8 mouse cellular contexts compared by ENCODE assay signal in the genomic region with DNA sequence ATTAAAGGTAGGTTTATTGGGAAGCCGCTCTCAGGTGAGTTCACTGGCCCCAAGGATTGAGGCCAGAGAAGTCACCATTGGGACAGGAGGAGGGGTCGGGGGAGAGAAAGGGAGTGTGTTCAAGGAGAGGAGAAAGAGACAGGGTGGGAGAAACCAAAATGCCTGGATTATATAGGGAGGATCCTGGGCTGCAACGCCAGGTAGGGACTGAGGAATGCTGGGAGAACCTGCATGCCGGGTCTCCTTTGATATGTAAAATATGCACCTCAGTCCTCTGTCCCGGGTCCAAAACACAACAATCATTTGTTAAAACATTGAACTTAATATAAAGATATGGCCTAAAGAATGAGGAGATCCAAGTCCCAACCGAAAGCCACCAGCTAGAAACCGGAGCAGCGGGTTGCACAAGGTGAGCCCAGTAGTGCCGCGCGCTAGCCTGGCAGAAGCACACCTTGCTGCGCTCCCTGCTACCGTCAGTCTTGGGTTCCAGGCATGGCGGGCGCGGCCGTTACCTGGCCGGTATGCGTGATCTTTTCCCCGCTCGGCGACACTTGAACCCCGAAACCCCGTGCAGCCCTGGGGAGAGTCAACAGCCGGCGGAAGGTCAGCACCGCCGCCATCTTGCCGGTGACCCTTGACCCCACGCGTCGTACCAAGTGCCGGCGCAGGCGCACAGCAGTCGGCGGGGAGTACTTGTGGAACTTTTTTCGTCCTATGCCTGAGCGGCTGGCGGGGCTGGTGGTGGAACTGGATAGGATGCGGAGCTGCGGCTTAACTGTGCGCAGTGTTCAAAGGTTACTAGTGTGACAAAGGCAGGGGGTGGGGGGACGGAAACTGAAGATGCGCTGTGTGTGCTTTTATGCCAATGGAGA. TPM values are rescaled to one million over a fixed set of nuclear protein-coding genes. Genes with fewer than 3 reads are reported as not detected.
DNase-seq lines count a peak whose midpoint lies in the region; ATAC-seq and TF ChIP-seq lines count a peak whose summit lies in the region.

Gene Mrpl36 (plus strand): TSS at position 687 of the 872 bp plus-strand sequence.
Gene Ndufs6 (minus strand): TSS at position 716 of the 872 bp plus-strand sequence.

- H3K9ac ChIP-seq in kidney, embryonic 16.5 days (replicated peaks; ENCODE audit: low read length), result peak within 1 kb of the TSS; percentile 87
- peak within 1 kb of the TSS; percentile 96 for H3K9ac ChIP-seq in liver, adult 2 months (ENCODE audit: low read depth, low read length)

- TF ChIP-seq POLR2A in bone marrow macrophage, adult 2 months (IDR thresholded peaks at IDR 0.05; ENCODE audit: borderline replicate concordance, low read depth, low read length), result peak; percentile 91; the same call in 1 of the 2 replicates
- peak; percentile 85 for TF ChIP-seq POLR2A in embryonic fibroblast, embryonic 13.5 days (IDR thresholded peaks at IDR 0.05; ENCODE audit: low read depth, low read length)
- TF ChIP-seq POLR2A in liver, adult 2 months (IDR thresholded peaks at IDR 0.05; ENCODE audit: extremely low read depth, insufficient read depth, low read length), result peak; percentile 71
- peak; percentile 90 for TF ChIP-seq POLR2A in myocyte (IDR thresholded peaks at IDR 0.05; ENCODE audit: insufficient read length, low read depth)

- H3K4me3 ChIP-seq in bone marrow macrophage, adult 2 months (ENCODE audit: insufficient read depth, low read length), result peak within 1 kb of the TSS; percentile 76
- peak within 1 kb of the TSS; percentile 64 for H3K4me3 ChIP-seq in embryonic fibroblast, embryonic 13.5 days (ENCODE audit: insufficient read depth, low read length)
- peak within 1 kb of the TSS; percentile 76 for H3K4me3 ChIP-seq in heart, embryonic 10.5 days
- H3K4me3 ChIP-seq in kidney, embryonic 16.5 days (ENCODE audit: low read length), result peak within 1 kb of the TSS; percentile 92
- peak within 1 kb of the TSS; percentile 93 for H3K4me3 ChIP-seq in liver, adult 2 months (ENCODE audit: insufficient read depth, low read depth, low read length)
- peak within 1 kb of the TSS; percentile 86 for H3K4me3 ChIP-seq in myocyte

- peaks cover 18% of the 10 kb centered on the region for H3K4me1 ChIP-seq in bone marrow macrophage, adult 2 months (ENCODE audit: control insufficient read depth, insufficient read depth, low read length)
- 0 out of 2 replicates have a peak, but pooled peaks cover 4% of the 10 kb centered on the region for H3K4me1 ChIP-seq in embryonic fibroblast, embryonic 13.5 days (ENCODE audit: control insufficient read depth, insufficient read depth, low read length)
- H3K4me1 ChIP-seq in heart, embryonic 10.5 days, result peaks cover 44% of the 10 kb centered on the region
- H3K4me1 ChIP-seq in kidney, embryonic 16.5 days (ENCODE audit: insufficient read depth, low read length), result peaks cover 19% of the 10 kb centered on the region
- H3K4me1 ChIP-seq in liver, adult 2 months (ENCODE audit: control insufficient read depth, insufficient read depth, low read length), result peaks cover 9% of the 10 kb centered on the region

- peaks cover 35% of the 10 kb centered on the region for H3K36me3 ChIP-seq in heart, embryonic 10.5 days
- peaks cover 23% of the 10 kb centered on the region for H3K36me3 ChIP-seq in kidney, embryonic 16.5 days (ENCODE audit: insufficient read depth, low read length)
- peaks cover 12% of the 10 kb centered on the region; the same call in 1 of the 2 replicates for H3K36me3 ChIP-seq in liver, adult 2 months (ENCODE audit: control insufficient read depth, insufficient read depth, low read length)
- peaks cover 21% of the 10 kb centered on the region for H3K36me3 ChIP-seq in myocyte (ENCODE audit: control insufficient read depth, insufficient read depth)
- H3K36me3 ChIP-seq in splenic B cell, adult 2 months (ENCODE audit: control insufficient read depth, insufficient read depth, low read length, poor library complexity, severe bottlenecking), result no peaks in the 10 kb centered on the region

- peak within 1 kb of the TSS; percentile 80 for H3K4me2 ChIP-seq in kidney, embryonic 16.5 days (replicated peaks; ENCODE audit: low read depth, low read length)
- H3K4me2 ChIP-seq in myocyte (ENCODE audit: low read depth), result peak within 1 kb of the TSS; percentile 96

- WGBS in heart, embryonic 10.5 days, result under 1% methylated on average over 45 of the region's 45 CpGs
- under 1% methylated on average over 45 of the region's 45 CpGs for WGBS in kidney, embryonic 16.5 days
- WGBS in liver, adult 2 months, result 1% methylated on average over 45 of the region's 45 CpGs

- H3K79me2 ChIP-seq in liver, adult 2 months (ENCODE audit: control insufficient read depth, insufficient read depth, low read length), result peaks cover 18% of the 10 kb centered on the region; the same call in 1 of the 2 replicates
- H3K79me2 ChIP-seq in myocyte (ENCODE audit: control insufficient read depth, insufficient read depth), result peaks cover 14% of the 10 kb centered on the region

- peak; percentile 96 for DNase-seq in A20 (ENCODE audit: low read depth, low spot score)
- DNase-seq in heart, embryonic 10.5 days (ENCODE audit: low spot score), result peak; percentile 96
- peak; percentile 91 for DNase-seq in liver, adult 2 months (ENCODE audit: extremely low read depth, low read depth, low spot score)
- DNase-seq in splenic B cell, adult 2 months (ENCODE audit: low read depth, low spot score), result peak; percentile 94

- H3K9me3 ChIP-seq in heart, embryonic 10.5 days, result no peaks in the 10 kb centered on the region
- no peaks in the 10 kb centered on the region for H3K9me3 ChIP-seq in kidney, embryonic 16.5 days (ENCODE audit: low read length)

- H3ac ChIP-seq in myocyte (ENCODE audit: control insufficient read depth, insufficient read length), result peak within 1 kb of the TSS; percentile 52

- H3K27me3 ChIP-seq in heart, embryonic 10.5 days (ENCODE audit: insufficient read depth, poor library complexity, severe bottlenecking), result no peaks in the 10 kb centered on the region
- no peaks in the 10 kb centered on the region for H3K27me3 ChIP-seq in kidney, embryonic 16.5 days (ENCODE audit: insufficient read depth, low read length)
- H3K27me3 ChIP-seq in liver, adult 2 months (ENCODE audit: control insufficient read depth, insufficient read depth, low read length), result no peaks in the 10 kb centered on the region
- no peaks in the 10 kb centered on the region for H3K27me3 ChIP-seq in myocyte (ENCODE audit: control insufficient read depth, insufficient read depth, insufficient read length)
- H3K27me3 ChIP-seq in splenic B cell, adult 2 months (ENCODE audit: control insufficient read depth, insufficient read depth, low read length, poor library complexity, severe bottlenecking), result no peaks in the 10 kb centered on the region

- peak within 1 kb of the TSS; percentile 63 for H3K27ac ChIP-seq in bone marrow macrophage, adult 2 months (ENCODE audit: insufficient read depth, low read depth, low read length)
- H3K27ac ChIP-seq in embryonic fibroblast, embryonic 13.5 days (ENCODE audit: insufficient read depth, low read length), result no peak within 1 kb of the TSS; the same call in 1 of the 2 replicates
- peak within 1 kb of the TSS; percentile 94 for H3K27ac ChIP-seq in heart, embryonic 10.5 days
- H3K27ac ChIP-seq in kidney, embryonic 16.5 days (ENCODE audit: low read length), result peak within 1 kb of the TSS; percentile 81
- peak within 1 kb of the TSS; percentile 84 for H3K27ac ChIP-seq in liver, adult 2 months (replicated peaks; ENCODE audit: insufficient read depth, low read depth, low read length)

- peak; percentile 91 for ATAC-seq in kidney, embryonic 16.5 days (ENCODE audit: low FRiP score, low TSS enrichment)

- TF ChIP-seq CTCF in bone marrow macrophage, adult 2 months (IDR thresholded peaks at IDR 0.05; ENCODE audit: low read depth, low read length), result no peak
- no peak for TF ChIP-seq CTCF in embryonic fibroblast, embryonic 13.5 days (IDR thresholded peaks at IDR 0.05; ENCODE audit: borderline replicate concordance, insufficient read depth, low read length)
- no peak for TF ChIP-seq CTCF in liver, adult 2 months (IDR thresholded peaks at IDR 0.05; ENCODE audit: low read depth, low read length)

TF ChIP-seq in myocyte, 11 proteins besides CTCF, POLR2A, EP300 and RAD21:
- TF ChIP-seq MYOD1 (IDR thresholded peaks at IDR 0.05; ENCODE audit: control insufficient read depth in 1 of 3, insufficient read length in 2 of 3, low read depth in 2 of 3) (peak in 1 of 3 experiments; percentile 36), MYOG (IDR thresholded peaks at IDR 0.05; ENCODE audit: control insufficient read depth in 1 of 3, insufficient read depth in 1 of 3, insufficient read length in 2 of 3, low read depth in 2 of 3) (peak in 2 of 3 experiments; percentile 47 to 50), E2F4 (IDR thresholded peaks at IDR 0.05; ENCODE audit: insufficient read depth) (no peak), TCF3 (IDR thresholded peaks at IDR 0.05; ENCODE audit: insufficient read length, low read depth) (no peak), CEBPB (IDR thresholded peaks at IDR 0.05; ENCODE audit: insufficient read depth, poor library complexity, severe bottlenecking) (no peak), SRF (IDR thresholded peaks at IDR 0.05; ENCODE audit: control insufficient read depth, insufficient read length, low read depth) (no peak), TCF12 (IDR thresholded peaks at IDR 0.05; ENCODE audit: insufficient read depth, poor library complexity, severe bottlenecking) (no peak), USF1 (IDR thresholded peaks at IDR 0.05; ENCODE audit: low read depth) (no peak)

RNA-seq across cellular contexts. Expression of gene Mrpl36, which starts in this region (rescaled TPM):
- 40.6 and 42.9 TPM in 2 replicates for polyA plus RNA-seq in bone marrow macrophage, adult 2 months (2012; ENCODE audit: insufficient read depth, insufficient read length, missing spikeins)
- 35.8 and 39.2 TPM in 2 replicates for polyA plus RNA-seq in embryonic fibroblast, embryonic 13.5 days (2011; ENCODE audit: insufficient read length, low read depth, missing spikeins)
- polyA plus RNA-seq in heart, embryonic 10.5 days (2016; fragmentation: Nextera tagmentation; extraction: Ambion mirVana), result 145 and 181 TPM in 2 replicates
- polyA plus RNA-seq in kidney, embryonic 16.5 days (2015; fragmentation: Nextera tagmentation; extraction: Ambion mirVana), result 115 and 127 TPM in 2 replicates
- 36.2 and 41.7 TPM in 2 replicates for total RNA-seq in liver, adult 2 months (2014; rRNA removed)
- 85.6 and 92.3 TPM in 2 replicates for polyA plus RNA-seq in liver, adult 2 months (2012; rRNA removed)
- 79.8 TPM for polyA plus RNA-seq in myocyte (2012; fragmentation: generic; extraction: Trizol)

RNA-seq across cellular contexts. Expression of gene Ndufs6, which starts in this region (rescaled TPM):
- polyA plus RNA-seq in bone marrow macrophage, adult 2 months (2012; ENCODE audit: insufficient read depth, insufficient read length, missing spikeins), result 82.6 and 92.0 TPM in 2 replicates
- polyA plus RNA-seq in embryonic fibroblast, embryonic 13.5 days (2011; ENCODE audit: insufficient read length, low read depth, missing spikeins), result 102 and 111 TPM in 2 replicates
- 499 and 600 TPM in 2 replicates for polyA plus RNA-seq in heart, embryonic 10.5 days (2016; fragmentation: Nextera tagmentation; extraction: Ambion mirVana)
- 391 and 393 TPM in 2 replicates for polyA plus RNA-seq in kidney, embryonic 16.5 days (2015; fragmentation: Nextera tagmentation; extraction: Ambion mirVana)
- total RNA-seq in liver, adult 2 months (2014; rRNA removed), result 183 and 252 TPM in 2 replicates
- 115 and 118 TPM in 2 replicates for polyA plus RNA-seq in liver, adult 2 months (2012; rRNA removed)
- polyA plus RNA-seq in myocyte (2012; fragmentation: generic; extraction: Trizol), result 254 TPM
